Mouse (Mus musculus) lung, adult 2 months (tissue): ENCODE data around the gene Gabpb2.

ENCODE experiments used
- CTCF ChIP-seq: fragments of 200-500 bp; IDR thresholded peaks from 2 replicates; pipeline ENCODE4 v1.5.1; 2011; ENCODE audit warnings: mild to moderate bottlenecking, low read length, control low read depth; ENCODE audit not compliant: insufficient read depth
- POLR2A ChIP-seq: fragments of 200-500 bp; IDR thresholded peaks from 2 replicates; pipeline ENCODE4 v1.6.1; 2011; ENCODE audit warnings: low read depth, mild to moderate bottlenecking, control low read depth, low read length, borderline replicate concordance; ENCODE audit errors: extremely low read depth

- no peak for TF ChIP-seq CTCF
- TF ChIP-seq POLR2A, result no peak
These were observed 58.2 kb downstream of the Gabpb2 start for GRCm38 (mm10) chr3:95159511-95159986.
